Comparison of ENCODE assay signal across 29 mouse cellular contexts in genomic region chr7:106248922-106249321, GRCm38 (mm10). TPM values are rescaled to one million over a fixed set of nuclear protein-coding genes. Genes with fewer than 3 reads are reported as not detected.
A peak's percentile ranks its signal among the peaks of the same experiment; 100 is the strongest.
DNase-seq lines count a peak whose midpoint lies in the region; ATAC-seq and TF ChIP-seq lines count a peak whose summit lies in the region.
"Had no signal": no experiment of that assay in that cellular context is flagged by ENCODE, and none has a peak within 500 bp of the region (broad histone marks: within the 10 kb centered on the region; RNA-seq: fewer than 3 reads in every experiment).

No protein-coding gene starts in this region.

- no peak for TF ChIP-seq CTCF in stomach, postnatal 0 days (IDR thresholded peaks at IDR 0.05; ENCODE audit: low read depth)

- 91% methylated on average over 2 of the region's 2 CpGs for WGBS in limb, embryonic 11.5 days
- WGBS in limb, embryonic 10.5 days, result 94% methylated on average over 2 of the region's 2 CpGs
- WGBS in stomach, postnatal 0 days, result 83% methylated on average over 2 of the region's 2 CpGs

- no peak overlapping the region for H3K4me2 ChIP-seq in limb, embryonic 11.5 days (ENCODE audit: low read depth, severe bottlenecking)
- no peak overlapping the region for H3K4me2 ChIP-seq in stomach, postnatal 0 days (replicated peaks; ENCODE audit: low read depth)
- H3K4me2 ChIP-seq: embryonic facial prominence, embryonic 13.5 days; embryonic facial prominence, embryonic 15.5 days; forebrain, embryonic 12.5 days had no signal

- no peaks in the 10 kb centered on the region for H3K27me3 ChIP-seq in limb, embryonic 11.5 days (ENCODE audit: control insufficient read depth, insufficient read depth, low read length)
- H3K27me3 ChIP-seq in limb, embryonic 10.5 days (ENCODE audit: low read depth, poor library complexity, severe bottlenecking), result no peaks in the 10 kb centered on the region
- no peaks in the 10 kb centered on the region for H3K27me3 ChIP-seq in stomach, postnatal 0 days (ENCODE audit: control insufficient read depth, insufficient read depth, low read length)
- H3K27me3 ChIP-seq: CH12.LX; embryonic facial prominence, embryonic 13.5 days; embryonic facial prominence, embryonic 15.5 days; forebrain, embryonic 12.5 days; Patski had no signal

- no peak overlapping the region for H3K4me3 ChIP-seq in limb, embryonic 11.5 days (ENCODE audit: low read depth, low read length)
- no peak overlapping the region for H3K4me3 ChIP-seq in limb, embryonic 10.5 days
- no peak overlapping the region for H3K4me3 ChIP-seq in stomach, postnatal 0 days (ENCODE audit: low read depth, low read length)
- H3K4me3 ChIP-seq: embryonic facial prominence, embryonic 13.5 days; embryonic facial prominence, embryonic 15.5 days; erythroblast, embryonic 14.5 days; forebrain, embryonic 10.5 days; forebrain, embryonic 12.5 days had no signal

- peak; percentile 20; the same call in 1 of the 2 replicates for ATAC-seq in frontal cortex, adult (ENCODE audit: low TSS enrichment)
- 0 out of 2 replicates have a peak, but pooled peaks have one; percentile 18 for ATAC-seq in limb, embryonic 11.5 days (ENCODE audit: insufficient number of reproducible peaks, low FRiP score, low TSS enrichment, low read depth)
- ATAC-seq in megakaryocyte progenitor cell, adult 5-6 weeks (replicated peaks; ENCODE audit: poor library complexity), result peak; percentile 56
- no peak for ATAC-seq in stomach, postnatal 0 days (ENCODE audit: low FRiP score, low TSS enrichment)
- ATAC-seq: activated CD4-positive, CD25-positive, alpha-beta regulatory T cell, adult 4 months; CD4-positive, CD25-positive, alpha-beta regulatory T cell, adult 4 months; forebrain, embryonic 14.5 days; Patski had no signal

- no peaks in the 10 kb centered on the region for H3K4me1 ChIP-seq in limb, embryonic 11.5 days (ENCODE audit: control insufficient read depth, insufficient read depth, low read length)
- H3K4me1 ChIP-seq in limb, embryonic 10.5 days, result no peaks in the 10 kb centered on the region
- no peaks in the 10 kb centered on the region for H3K4me1 ChIP-seq in stomach, postnatal 0 days (replicated peaks; ENCODE audit: control insufficient read depth, insufficient read depth)
- H3K4me1 ChIP-seq: embryonic facial prominence, embryonic 13.5 days; embryonic facial prominence, embryonic 15.5 days; forebrain, embryonic 10.5 days; forebrain, embryonic 12.5 days had no signal

- H3K9me3 ChIP-seq in limb, embryonic 11.5 days (ENCODE audit: control insufficient read depth, low read length), result 0 out of 2 replicates have a peak, but pooled peaks cover 3% of the 10 kb centered on the region
- H3K9me3 ChIP-seq in limb, embryonic 10.5 days (replicated peaks), result no peaks in the 10 kb centered on the region
- no peaks in the 10 kb centered on the region for H3K9me3 ChIP-seq in stomach, postnatal 0 days (ENCODE audit: control insufficient read depth, low read length)
- H3K9me3 ChIP-seq: embryonic facial prominence, embryonic 13.5 days; embryonic facial prominence, embryonic 15.5 days; G1E had no signal

- H3K9ac ChIP-seq in limb, embryonic 11.5 days (ENCODE audit: low read length), result no peak overlapping the region
- no peak overlapping the region for H3K9ac ChIP-seq in stomach, postnatal 0 days (ENCODE audit: low read length)
- H3K9ac ChIP-seq: embryonic facial prominence, embryonic 13.5 days; embryonic facial prominence, embryonic 15.5 days; forebrain, embryonic 12.5 days had no signal

- no peak for TF ChIP-seq EP300 in stomach, postnatal 0 days (optimal IDR thresholded peaks at IDR 0.05)

- no peak overlapping the region for H3K27ac ChIP-seq in limb, embryonic 11.5 days (replicated peaks; ENCODE audit: low read depth, low read length)
- no peak overlapping the region for H3K27ac ChIP-seq in limb, embryonic 10.5 days
- H3K27ac ChIP-seq in stomach, postnatal 0 days (replicated peaks), result no peak overlapping the region
- H3K27ac ChIP-seq: embryonic facial prominence, embryonic 13.5 days; embryonic facial prominence, embryonic 15.5 days; forebrain, embryonic 10.5 days; forebrain, embryonic 12.5 days had no signal

- DNase-seq in frontal cortex, postnatal 10 days (ENCODE audit: low spot score in 2 of 2), result no peak
- no peak for DNase-seq in limb, embryonic 11.5 days (ENCODE audit: low spot score)
- no peak for DNase-seq in limb, embryonic 10.5 days (ENCODE audit: low spot score)
- DNase-seq in urinary bladder, postnatal 4 days (ENCODE audit: low spot score in 2 of 2), result no peak
- DNase-seq in stomach, postnatal 0 days (ENCODE audit: low spot score), result no peak
- DNase-seq: adrenal gland, adult 8-10 months; adrenal gland, postnatal 14 days; B cell, adult 2 months; cerebellum, adult 11 months; cerebellum, adult 18-20 months; cerebellum, adult 8-10 months; cerebellum, adult 9-11 months; cerebellum, postnatal 14 days; cerebellum, postnatal 36 days; embryo, embryonic 11 days had no signal

- no peaks in the 10 kb centered on the region for H3K36me3 ChIP-seq in limb, embryonic 11.5 days (ENCODE audit: control insufficient read depth, insufficient read depth, low read length)
- no peaks in the 10 kb centered on the region for H3K36me3 ChIP-seq in limb, embryonic 10.5 days
- H3K36me3 ChIP-seq in stomach, postnatal 0 days (ENCODE audit: control insufficient read depth, insufficient read depth, low read length), result no peaks in the 10 kb centered on the region
- H3K36me3 ChIP-seq: embryonic facial prominence, embryonic 13.5 days; embryonic facial prominence, embryonic 15.5 days; forebrain, embryonic 10.5 days; forebrain, embryonic 12.5 days; G1E had no signal

RNA-seq across cellular contexts. Expression of gene Gvin1, which starts 33.8 kb away (rescaled TPM):
- polyA plus RNA-seq in limb, embryonic 11.5 days (2014; fragmentation: Nextera tagmentation; extraction: Ambion mirVana), result 0.26 TPM in 1 of 2 replicates, not detected in the other
- 0.04 and 0.13 TPM in 2 replicates for polyA plus RNA-seq in limb, embryonic 10.5 days (2016; fragmentation: Nextera tagmentation; extraction: Ambion mirVana)
- total RNA-seq in megakaryocyte progenitor cell, adult 5-6 weeks (2015), result 17.0 and 19.5 TPM in 2 replicates
- total RNA-seq in megakaryocyte progenitor cell, adult 5-6 weeks (2017), result 30.7 and 44.4 TPM in 2 replicates
- polyA plus RNA-seq in stomach, postnatal 0 days (2015; fragmentation: Nextera tagmentation; extraction: Ambion mirVana), result 0.15 and 0.23 TPM in 2 replicates
- polyA plus RNA-seq: embryonic facial prominence, embryonic 11.5 days; erythroblast, embryonic 14.5 days; G1E; Patski had no signal
